Mouse (Mus musculus): ENCODE data around the gene Atp2a3.

GRCm38 (mm10) chr11:72952226-72952625, 8.7 kb upstream of the Atp2a3 start:
- TF ChIP-seq GATA1 (IDR thresholded peaks at IDR 0.05; ENCODE audit: low read length) (no peak), TAL1 (IDR thresholded peaks at IDR 0.05; ENCODE audit: low read length) (no peak)

Data from erythroblast, embryonic 14.5 days (primary cell).